Mouse (Mus musculus) ES-Bruce4 (cell line): ENCODE data around the gene Tex9. TPM values are rescaled to one million over a fixed set of nuclear protein-coding genes. Genes with fewer than 3 reads are reported as not detected.
"Not testable (repeated sequence)": the region's sequence is repeated elsewhere in the genome, so short reads cannot be mapped to it uniquely, and the experiment has no call there.

Source experiments
- H3K27ac ChIP-seq: 2 replicates; pipeline ENCODE4 v1.5.1; 2012; ENCODE audit warnings: low read length, inconsistent platforms; ENCODE audit not compliant: insufficient read depth
- H3K27me3 ChIP-seq: 2 replicates; pipeline ENCODE4 v1.6.1; 2012; ENCODE audit warnings: mild to moderate bottlenecking, low read length, inconsistent platforms; ENCODE audit not compliant: control insufficient read depth, poor library complexity, insufficient read depth, severe bottlenecking
- H3K36me3 ChIP-seq: 2 replicates; pipeline ENCODE4 v1.6.1; 2012; ENCODE audit warnings: inconsistent platforms, mild to moderate bottlenecking, low read length, moderate library complexity; ENCODE audit not compliant: control insufficient read depth, poor library complexity, insufficient read depth, severe bottlenecking
- H3K4me1 ChIP-seq: one replicate; pipeline ENCODE4 v1.8.1; 2011; ENCODE audit warnings: low read length; ENCODE audit not compliant: control insufficient read depth, insufficient read depth
- H3K4me3 ChIP-seq: 2 replicates; pipeline ENCODE4 v1.5.1; 2011; ENCODE audit warnings: low read depth, mild to moderate bottlenecking, low read length
- H3K9ac ChIP-seq: 2 replicates; pipeline ENCODE4 v1.6.1; 2012; ENCODE audit warnings: low read depth, mild to moderate bottlenecking, inconsistent platforms; ENCODE audit not compliant: poor library complexity, severe bottlenecking
- H3K9me3 ChIP-seq: replicated peaks from 2 replicates; pipeline ENCODE4 v1.6.1; 2012; ENCODE audit warnings: mild to moderate bottlenecking, low read length, inconsistent platforms; ENCODE audit not compliant: control insufficient read depth, poor library complexity, insufficient read depth, severe bottlenecking
- CTCF ChIP-seq: IDR thresholded peaks from one replicate; pipeline ENCODE4 v1.8.1; 2011; ENCODE audit warnings: low read depth, low read length
- EP300 ChIP-seq: IDR thresholded peaks from 2 replicates; pipeline ENCODE4 v1.6.1; 2011; ENCODE audit warnings: low read depth, low read length; ENCODE audit not compliant: insufficient read depth
- POLR2A ChIP-seq: IDR thresholded peaks from one replicate; pipeline ENCODE4 v1.8.1; 2011; ENCODE audit warnings: low read length; ENCODE audit not compliant: insufficient read depth
- polyA plus RNA-seq: library from polyadenylated mRNA; stranded (reverse); fragments of >200 nt; gene quantifications from 2 replicates; pipeline ENCODE4 v1.2.4, GENCODE M21; 2011; ENCODE audit warnings: low read depth; ENCODE audit not compliant: missing spikeins, insufficient read depth, insufficient read length

The Tex9 gene
- polyA plus RNA-seq, 1 experiment, result 43.3 TPM

- no peak overlapping the region for H3K27ac ChIP-seq
- no peak overlapping the region for H3K9ac ChIP-seq
- no peaks in the 10 kb centered on the region for H3K27me3 ChIP-seq
- no peaks in the 10 kb centered on the region for H3K36me3 ChIP-seq
- no peaks in the 10 kb centered on the region for H3K4me1 ChIP-seq
- TF ChIP-seq POLR2A (no peak), EP300 (no peak), CTCF (no peak)
- H3K4me3 ChIP-seq, result no peak overlapping the region
- H3K9me3 ChIP-seq, result 0 out of 2 replicates have a peak, but pooled peaks cover 3% of the 10 kb centered on the region
These were observed 88.6 kb downstream of the Tex9 start for GRCm38 (mm10) chr9:72403421-72403820.

GRCm38 (mm10) chr9:72401769-72402168 is 90.2 kb downstream of the Tex9 start:
- H3K27me3 ChIP-seq, H3K27ac ChIP-seq, H3K4me3 ChIP-seq, H3K36me3 ChIP-seq, H3K9me3 ChIP-seq, H3K4me1 ChIP-seq, H3K9ac ChIP-seq: not testable (repeated sequence)
- TF ChIP-seq CTCF, result peak; percentile 33

Other genes with a start within 250 kb of the Tex9 start
- gene Zfp280d, start 217.4 kb downstream of the Tex9 start, polyA plus RNA-seq, result 68.6 and 72.7 TPM in 2 replicates
- 12.6 and 15.6 TPM in 2 replicates for gene Mns1, start 54.2 kb downstream of the Tex9 start, polyA plus RNA-seq
- gene Rfx7, start 40.0 kb upstream of the Tex9 start, polyA plus RNA-seq, result 54.0 and 54.6 TPM in 2 replicates
- 1,167 and 1,184 TPM in 2 replicates for gene Nedd4, start 170.1 kb upstream of the Tex9 start, polyA plus RNA-seq